Mouse (Mus musculus) regulatory T cell (primary cell): ENCODE data around the gene Col8a2.

Experiments used
- in situ Hi-C: fragments of 300-600 bp; cut with MboI, MseI; formaldehyde crosslinking; loops from one replicate; pipeline ENCODE4 v1.15.1; 2025; ENCODE audit warnings: high pct_unique_total_duplicates

The Col8a2 gene

DNA sequence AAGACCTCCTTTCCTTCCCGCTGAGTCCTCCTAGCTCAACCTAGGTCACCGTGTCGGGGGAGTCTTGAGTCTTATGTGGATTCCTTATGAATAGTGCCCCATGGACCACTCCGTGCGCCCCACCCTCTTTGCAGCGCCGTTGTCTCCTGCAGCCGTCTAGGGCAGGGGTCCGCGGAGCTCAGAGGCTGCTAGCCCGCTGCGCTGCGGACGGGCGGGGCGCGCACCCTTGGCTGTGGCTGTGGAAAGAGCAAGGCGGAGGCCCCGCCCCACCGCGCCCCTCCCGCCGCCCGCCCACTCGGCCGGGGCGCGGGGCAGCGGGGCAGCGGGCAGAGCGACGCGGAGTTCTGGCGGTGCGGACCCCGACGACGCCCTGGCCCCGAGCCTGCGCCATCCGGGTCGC is at the start of gene Col8a2:
Gene Col8a2 (plus strand): TSS at position 302 of the 400 bp plus-strand sequence.
- in situ Hi-C loops, result no loop called here

DNA sequence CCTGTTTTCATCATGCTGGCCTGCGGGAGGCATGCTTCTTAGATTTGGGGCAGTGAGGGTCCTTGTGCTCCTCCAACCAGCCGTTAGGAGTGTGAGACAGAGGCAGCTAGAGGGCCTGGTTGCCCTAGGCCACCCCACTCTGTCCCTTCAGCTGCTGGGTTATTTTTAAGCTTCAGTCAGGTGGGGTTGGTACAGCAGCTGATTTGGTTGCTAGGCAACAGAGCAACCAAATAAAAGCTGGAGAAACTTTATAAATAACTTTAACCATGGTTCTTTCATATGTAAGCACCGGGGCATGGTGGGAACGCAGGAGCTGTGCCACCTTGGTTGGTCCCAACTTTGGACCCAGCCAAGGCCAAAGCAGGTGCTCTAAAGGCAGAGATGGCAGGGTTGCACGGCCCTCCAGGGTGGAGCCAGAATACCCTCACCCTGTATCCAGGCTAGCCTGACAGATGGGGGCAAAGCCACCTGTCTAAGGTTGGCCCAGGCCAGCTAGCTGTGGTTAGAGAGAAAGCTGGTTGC is 48.8 kb upstream of the Col8a2 start:
- in situ Hi-C loops, result no loop called here

DNA sequence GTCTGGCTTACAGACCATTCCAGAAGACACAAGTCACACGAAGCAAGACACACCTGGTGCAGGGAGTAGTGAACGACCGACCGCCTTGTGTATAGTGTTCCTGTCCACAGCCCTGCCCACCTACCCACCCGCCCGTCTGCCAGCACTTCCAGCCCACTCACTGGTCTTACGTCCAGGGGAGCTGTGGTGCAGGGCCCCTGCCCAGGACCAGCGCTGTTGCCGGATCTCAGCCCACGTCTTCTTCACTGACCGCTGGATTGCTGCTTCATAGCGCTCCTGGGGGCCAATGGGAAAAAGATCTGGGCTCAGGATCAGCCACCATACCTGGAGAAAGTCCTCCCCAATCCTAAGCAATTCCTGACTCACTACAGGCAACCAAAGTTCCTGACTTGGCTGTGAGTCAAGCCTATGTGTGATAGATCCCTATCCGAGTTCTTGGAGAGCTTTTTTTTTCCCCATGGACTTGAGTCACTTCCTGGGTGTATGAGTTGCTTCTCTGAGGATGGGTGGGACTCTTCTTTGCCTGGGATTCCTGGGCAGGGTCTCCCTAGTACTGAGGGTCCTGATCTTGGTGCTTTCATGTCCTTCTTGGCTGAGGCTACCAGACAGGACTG is 46.6 kb upstream of the Col8a2 start:
- in situ Hi-C loops, result no loop called here

DNA sequence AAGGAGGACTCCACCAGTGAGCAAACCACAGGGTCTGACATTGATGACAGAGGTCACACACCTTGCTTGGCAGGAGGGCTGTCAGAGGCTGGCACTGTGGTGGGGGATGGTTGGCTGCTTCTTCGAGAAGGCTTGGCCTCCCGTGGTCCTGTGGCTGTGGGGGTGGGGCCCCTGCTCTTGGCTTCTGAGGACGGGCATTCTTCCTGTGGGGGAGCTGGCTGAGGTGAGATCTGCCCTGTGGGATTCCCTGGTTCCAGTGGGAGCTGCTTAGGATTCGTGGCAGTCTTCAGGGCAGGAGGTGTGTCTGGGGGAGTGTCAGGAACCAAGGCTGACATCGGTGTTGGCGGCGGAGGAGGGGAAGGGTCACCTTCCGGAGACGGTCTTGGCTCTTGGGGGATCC is 44.6 kb upstream of the Col8a2 start:
- in situ Hi-C loops, result no loop called here

DNA sequence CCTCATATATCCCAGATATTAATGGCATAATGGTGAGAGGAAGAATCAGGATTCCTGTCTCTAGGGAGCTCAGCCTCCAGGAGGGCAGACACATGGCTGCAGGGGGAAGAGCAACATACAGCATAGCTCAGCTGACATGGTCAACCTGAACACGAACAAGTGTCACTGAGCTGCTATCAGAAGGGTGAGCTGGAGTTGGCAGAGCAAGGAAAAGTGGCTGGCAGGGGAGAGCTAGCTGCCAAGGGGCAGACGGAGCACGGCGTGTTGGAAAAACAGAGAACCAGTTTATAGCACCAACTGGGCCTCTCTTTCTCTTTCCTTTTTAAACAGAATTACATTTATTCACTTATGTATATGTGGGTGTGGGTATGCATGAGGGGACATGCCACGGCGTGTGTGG is 44.1 kb upstream of the Col8a2 start:
- in situ Hi-C loops, result no loop called here

DNA sequence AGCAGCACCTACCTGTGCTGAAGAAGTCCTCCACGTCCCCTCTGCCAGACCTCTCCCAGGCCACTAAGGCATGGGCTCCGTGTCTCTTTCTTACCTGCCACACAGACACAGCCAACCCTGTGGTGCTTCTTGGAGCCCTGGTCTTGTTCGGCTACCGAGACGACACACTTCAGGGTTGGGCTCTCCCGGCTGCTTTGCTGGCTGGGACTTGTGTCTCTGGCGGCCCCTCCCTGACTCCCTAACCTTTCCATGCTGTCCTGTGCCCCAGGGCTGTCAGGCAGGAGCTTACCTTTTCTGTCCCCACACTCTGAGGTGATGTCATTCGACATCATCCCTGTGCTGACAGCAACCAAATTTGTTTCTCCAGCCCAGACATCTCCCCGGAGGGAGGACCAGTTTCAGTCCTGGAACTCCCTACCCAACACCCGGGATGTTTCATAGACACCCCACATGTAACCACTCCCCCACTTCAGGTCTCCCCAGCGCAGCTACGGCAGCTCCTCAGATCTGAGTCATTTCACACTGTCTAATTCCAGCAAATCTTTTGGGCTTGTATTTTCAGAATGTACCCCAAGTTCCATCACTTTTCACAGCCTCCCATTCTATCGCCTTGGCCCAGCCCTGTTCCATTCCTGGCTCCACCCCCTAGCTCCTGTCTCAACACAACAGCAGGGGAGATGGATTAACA is 40.2 kb upstream of the Col8a2 start:
- in situ Hi-C loops, result no loop called here

DNA sequence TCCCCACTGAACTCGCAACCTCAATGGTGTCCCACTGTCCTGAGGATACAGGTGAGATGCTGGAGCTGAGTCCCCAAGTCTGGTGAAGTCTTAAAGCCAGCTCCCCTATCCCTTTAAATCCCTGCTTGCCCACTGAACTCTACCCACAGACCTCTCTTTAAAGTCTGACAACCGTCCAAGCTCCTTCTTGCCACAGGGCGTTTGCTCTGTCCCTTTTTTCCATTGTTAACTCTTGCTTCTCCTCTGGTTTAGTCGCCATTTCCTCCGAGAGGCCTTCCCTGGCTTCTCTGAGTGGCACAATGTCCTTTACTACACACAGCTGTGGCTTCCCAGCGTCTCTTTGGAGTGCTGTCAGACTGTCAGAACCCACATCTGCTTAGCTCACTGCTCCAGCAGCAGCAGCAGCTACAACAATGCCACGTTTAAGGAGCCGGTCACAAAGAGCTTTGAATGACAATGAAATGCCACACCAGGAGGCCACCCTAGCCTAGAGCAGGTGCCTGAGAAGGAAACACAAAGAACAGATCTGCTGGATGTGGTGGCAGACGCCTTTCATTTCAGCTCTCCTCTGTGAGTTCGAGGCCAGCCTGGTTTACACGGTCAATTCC is 38.2 kb upstream of the Col8a2 start:
- in situ Hi-C loops, result no loop called here

DNA sequence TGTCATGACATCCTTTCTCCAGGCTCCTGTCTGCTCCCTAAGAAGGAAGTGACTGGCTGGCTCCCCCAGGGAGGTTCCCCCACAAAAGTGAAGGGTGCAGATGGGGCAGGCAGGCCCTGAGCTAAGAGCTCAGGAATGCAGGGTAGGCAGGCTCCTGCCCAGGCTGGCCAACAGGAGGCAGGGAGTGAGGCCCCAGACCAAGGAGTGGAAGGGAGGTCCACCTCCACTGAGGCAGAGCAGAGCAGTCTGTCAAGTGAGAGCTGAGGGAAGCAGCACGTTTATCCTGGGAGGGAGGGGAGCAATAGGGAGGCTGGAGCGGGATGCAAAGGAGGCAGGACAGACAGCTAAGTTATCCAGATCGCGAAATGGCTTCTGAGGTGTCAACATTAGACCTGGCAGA is 35.9 kb upstream of the Col8a2 start:
- in situ Hi-C loops, result loop anchor here (5.0 kb wide), 1 partner anchor 48 kb away; the partner anchor contains the start of gene Thrap3

DNA sequence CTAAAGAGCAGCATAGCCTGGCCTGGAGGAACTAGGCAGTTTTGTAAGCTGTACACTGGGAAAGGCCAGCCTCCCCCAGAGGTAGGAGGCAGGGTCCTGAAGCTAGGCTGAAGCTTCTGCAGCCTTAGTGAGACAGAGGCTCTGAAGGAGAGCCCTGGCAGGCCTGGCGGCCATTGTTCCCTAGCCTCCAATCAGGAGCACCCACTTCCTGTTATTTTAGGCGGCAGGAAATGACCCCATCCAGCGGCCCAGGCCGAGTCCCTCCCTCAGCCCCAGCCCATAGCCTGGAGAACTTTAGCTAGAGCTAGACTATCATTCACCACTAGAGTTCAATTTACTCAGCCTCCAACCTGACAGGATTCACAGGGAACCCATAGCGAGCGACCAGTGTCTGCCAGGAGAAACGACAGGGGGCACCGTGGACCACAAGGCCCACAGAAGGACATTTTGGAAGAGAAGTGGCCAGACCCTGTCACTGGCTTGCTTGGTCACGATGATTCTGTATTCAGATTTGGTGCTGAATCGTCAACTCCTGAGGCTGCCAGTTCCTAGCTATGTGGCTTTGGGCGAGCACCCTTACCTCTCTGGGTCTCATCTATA is 34.8 kb upstream of the Col8a2 start:
- in situ Hi-C loops, result loop anchor here (5.0 kb wide), 1 partner anchor 49 kb away; the partner anchor contains the start of gene Thrap3

DNA sequence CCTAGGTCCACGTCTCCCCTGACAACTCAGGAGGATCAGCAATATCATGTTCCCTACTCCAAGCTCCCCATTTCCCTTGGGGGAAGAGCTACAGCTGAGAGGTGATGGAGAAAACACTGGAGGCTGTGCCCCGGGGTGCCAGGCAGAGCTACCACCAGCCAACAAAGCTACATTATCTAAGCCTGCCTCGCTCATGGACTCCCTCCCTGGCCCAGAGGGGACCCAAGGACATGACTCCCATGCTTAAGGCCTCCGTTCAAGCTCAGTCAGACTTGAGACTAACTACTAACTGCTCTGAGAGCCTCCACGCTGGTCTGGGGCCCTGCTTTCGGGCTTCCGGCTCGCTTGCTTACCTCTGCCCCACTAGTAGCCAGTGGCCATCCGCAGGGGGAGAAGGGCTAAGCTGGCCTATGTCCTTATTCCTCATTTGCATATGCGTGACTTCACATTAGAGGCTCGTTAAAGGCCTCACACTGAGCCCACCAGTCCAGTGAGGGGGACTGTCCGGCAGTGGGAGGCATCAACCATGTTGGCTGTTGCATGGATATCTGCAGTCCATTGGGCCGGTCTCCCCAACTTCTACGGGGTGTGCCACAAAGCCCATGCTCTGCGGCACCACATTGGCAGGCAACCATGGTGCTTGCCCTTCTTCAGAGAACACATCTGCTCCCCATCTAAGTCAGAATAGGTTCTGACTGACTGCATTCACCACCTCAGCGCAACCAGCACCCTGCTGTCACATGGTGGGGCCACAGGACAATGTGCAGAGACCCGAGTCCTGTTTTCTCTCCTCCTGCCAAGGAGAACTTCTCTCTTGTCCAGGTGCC is 34.0 kb upstream of the Col8a2 start:
- in situ Hi-C loops, result loop anchor here (5.0 kb wide), 1 partner anchor 50 kb away; the partner anchor contains the start of gene Thrap3

DNA sequence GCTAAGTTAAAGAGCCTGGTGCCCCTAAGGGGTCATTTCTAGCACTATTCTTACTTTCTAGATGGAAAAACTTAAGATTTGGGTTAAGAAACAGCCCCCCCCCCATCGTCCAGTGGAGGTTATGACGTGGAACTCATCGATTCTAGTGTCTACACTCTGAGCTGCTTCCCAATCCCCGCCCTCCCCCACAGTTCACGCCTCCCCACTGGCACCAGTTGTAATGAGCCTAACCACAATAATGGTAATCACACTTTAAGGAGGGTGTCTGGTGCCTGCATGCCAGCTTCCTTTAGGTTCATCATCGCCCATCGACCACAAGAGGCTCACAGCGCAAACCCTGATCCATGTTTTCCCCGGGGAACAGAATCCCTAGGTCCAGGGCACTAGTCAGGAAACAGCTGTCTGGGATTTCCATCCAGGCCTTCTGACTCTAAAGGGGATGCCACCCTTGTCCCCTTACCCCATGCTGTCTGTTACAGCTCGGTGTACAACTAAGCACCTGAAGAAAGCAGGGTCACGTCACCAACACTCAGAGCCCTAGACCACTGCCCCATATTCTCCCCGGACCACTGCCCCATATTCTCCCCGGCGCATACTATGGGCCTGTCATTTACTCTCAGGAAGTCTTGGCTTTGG is 32.8 kb upstream of the Col8a2 start:
- in situ Hi-C loops, result loop anchor here (5.0 kb wide), 1 partner anchor 51 kb away; the partner anchor contains the start of gene Thrap3

DNA sequence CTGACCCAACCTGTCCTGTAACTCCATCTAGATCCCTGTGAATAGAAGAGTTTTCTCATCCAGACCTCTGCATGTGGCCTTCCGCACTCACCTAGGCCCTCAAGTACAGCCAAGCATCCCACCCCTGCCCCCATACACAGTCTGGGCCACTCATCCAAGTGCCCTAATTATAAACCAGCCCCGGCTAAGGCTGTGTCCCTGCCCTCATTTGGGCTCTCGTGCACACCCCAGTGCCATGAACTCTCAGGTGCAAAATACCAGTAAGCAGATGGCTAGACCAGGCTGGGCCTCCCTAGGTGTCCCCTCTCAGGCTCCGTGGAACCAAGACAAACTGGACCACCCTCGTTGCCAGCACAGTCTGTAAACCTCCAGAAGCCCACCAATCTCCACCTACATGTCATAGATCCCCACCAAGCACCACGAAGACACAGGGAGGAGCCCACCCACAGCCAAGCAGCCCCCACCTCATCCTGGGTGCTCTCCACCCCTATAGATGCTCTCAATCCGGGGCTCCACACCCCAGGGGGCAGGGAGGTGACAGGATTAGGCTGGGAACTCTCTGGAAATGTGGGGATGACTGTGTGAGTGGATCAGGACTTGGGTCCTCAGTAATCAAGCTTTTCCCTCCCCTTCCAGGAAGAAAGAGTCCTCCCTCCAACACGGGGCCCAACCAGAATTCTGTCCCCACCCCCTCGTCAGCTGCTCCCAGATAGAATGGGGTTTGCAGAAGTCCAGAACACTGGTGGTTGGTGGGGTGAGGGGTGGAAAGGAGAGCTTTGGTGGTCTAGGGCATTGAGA is 32.1 kb upstream of the Col8a2 start:
- in situ Hi-C loops, result loop anchor here (5.0 kb wide), 1 partner anchor 52 kb away; the partner anchor contains the start of gene Thrap3

DNA sequence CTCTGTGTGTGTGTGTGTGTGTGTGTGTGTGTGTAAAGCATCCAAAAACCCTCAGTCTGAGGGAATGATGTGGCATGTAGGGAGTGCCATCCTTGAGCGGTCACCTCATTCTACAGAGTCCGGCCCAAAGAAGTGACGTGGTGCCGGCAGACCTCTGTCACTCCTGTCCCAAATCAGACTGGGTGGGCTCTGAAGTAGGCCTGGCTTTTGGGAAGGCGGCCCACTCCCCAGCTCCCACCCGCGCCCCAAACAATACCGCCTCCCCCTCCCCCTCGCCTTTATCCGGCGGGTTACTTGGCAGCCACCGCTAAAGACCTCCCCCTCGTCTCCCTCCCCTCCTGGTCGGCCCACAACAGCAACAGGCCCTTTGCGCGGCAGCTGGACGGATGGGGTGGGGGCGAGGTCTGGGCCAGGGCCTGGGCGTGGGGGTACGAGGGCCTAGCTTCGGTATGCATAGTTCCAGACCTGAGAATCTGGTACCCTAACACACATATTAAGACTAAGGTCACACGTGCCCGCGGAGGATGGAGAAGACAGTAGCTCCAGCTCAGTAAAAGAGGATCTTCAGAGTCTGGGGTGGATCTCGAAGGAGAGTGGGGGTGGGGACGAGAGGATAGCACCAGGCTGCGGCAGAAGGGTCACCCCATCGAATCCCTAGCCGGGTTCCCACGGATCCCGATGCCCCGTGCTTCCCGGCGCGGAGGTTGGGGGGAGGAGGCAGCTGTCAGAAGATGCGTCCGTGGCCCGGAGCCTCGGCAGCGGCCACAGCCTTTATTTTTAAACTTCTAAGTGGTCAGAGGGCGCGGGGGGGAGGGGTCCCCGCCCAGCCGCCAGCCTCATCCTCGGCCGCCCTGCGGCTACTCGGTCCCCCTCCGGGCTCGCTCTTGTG is 31.2 kb upstream of the Col8a2 start:
- in situ Hi-C loops, result no loop called here

DNA sequence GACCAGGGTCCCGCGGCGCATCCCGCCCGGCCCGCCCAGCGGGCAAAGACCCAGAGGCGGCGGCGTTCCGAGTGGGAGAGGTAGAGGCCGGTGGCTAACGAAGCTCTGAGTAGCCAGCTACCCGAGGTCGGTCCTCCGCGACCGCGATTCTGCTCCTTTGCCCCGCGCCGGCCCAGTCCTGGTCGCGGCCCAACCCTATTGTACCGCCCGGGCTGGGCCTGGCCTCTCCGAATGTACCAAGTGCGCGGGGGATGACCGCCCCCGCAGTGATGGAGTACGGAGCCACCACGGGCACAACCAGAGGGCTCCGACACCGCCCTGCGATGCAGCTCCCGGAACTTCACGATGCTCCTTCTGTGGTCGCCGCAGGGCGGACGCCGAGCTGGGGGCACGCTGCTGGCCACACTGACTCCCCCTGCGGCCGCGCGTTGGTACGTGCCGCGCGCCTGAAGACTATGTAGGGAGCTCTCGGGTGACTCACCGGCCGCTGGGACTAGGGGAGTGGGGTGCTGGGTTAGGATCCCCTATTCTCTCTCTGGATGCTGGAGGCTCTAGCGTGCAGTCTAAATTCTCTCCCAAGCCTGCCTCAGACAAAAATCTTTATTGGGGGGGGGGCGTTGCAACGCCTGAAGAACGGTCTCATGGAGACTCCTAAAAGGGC is 30.3 kb upstream of the Col8a2 start, which contains the start of gene Map7d1:
Gene Map7d1 (minus strand): TSS at position 213 of the 661 bp plus-strand sequence.
- in situ Hi-C loops, result no loop called here

DNA sequence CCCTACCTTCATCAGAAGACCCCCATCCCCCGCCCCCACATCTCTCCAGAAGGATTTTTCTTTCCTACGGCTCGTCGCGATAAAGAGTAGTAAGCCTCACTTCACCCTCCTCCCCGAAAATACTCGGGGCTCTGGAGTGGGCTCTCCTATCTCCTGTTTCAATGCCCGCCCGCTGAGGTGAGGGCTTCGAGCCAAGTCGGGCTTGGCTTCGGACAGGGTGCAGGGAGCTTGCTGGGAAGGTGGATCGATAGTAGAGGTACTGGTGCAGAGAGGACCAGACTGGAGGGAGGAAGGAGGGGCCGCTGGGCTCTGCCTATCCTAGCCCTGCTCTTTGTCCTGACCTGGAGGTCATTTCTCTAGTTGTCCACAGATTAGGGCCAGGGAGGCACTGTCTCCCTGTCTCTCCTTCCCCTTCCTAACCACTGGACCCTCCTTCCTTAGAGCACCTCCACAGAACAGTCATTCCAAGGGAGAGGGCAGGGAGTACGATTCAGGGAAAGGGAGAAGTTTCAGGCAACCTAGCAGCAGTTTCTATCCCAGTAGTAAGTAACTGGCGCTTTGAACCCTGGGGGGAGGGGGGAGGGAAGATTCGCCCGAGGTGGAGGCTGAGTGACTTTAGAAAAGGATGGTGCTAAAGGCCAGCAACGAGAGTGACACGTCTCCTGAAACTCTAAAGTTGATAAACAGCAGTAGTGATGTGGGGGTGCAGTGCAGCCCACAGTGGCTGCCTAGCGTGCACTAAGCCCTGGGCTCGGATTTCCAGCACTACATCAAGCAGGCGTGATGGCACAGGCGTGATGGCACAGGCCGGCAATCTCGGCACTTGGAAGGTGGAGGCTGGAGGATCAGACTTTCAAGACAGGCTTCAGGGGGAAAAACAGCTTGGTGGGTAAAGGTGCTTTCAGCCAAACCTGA is 29.4 kb upstream of the Col8a2 start:
- in situ Hi-C loops, result no loop called here

DNA sequence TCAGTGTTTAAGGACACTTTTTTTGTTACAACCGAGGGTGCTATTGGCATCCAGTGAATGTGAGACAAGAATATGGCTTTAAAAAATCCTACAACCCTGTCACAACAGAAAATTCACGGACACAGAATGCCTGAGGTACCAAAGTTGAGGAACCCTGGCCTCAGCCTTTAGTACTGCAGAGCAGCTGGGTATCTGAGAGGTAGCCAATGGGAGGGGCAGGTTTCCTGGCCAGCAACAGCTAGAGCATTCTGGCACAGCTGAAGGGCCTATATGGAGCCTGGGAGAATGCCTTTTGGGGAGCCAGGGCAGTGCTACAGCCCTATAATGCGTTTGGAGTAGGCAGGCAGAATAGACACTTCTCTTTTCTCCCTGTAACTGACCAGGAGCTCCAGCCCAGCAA is 27.5 kb upstream of the Col8a2 start:
- in situ Hi-C loops, result no loop called here

DNA sequence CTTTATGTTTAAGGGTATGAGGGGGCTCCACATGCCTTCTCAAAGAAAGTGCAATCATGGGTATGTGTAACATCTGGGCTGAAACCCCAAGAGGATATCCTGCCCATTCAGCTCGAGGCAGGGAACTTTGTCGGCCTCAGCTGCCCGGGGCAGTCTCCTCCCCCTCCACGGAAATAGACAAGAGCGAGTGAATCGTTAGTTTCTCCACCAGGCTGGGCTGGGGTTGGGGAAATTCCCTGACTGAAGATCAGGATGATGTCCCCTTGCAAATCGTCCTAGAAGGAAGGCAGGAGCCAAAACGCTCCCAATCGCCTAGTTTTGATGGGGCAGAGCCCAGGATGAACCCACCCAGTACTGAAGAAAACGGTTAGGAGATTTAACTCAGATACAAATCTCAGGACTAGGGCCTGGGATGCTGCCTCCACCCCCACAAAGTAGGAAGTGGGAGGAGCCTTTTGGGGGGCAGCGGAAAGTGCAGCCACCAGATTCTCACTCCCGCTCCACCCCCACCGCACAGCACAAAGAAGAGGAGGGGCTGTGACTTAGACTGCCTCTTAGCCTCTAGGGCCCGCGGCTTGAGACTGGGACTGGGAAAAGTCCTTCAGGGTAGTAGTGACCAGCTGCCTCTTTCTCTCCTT is 27.0 kb upstream of the Col8a2 start:
- in situ Hi-C loops, result loop anchor here (5.0 kb wide), 1 partner anchor 32 kb away; no protein-coding TSS in a partner anchor
